In genomic region chr10:25402886-25403285, GRCm38 (mm10) we compare ENCODE assay signal across 21 mouse cellular contexts. TPM values are rescaled to one million over a fixed set of nuclear protein-coding genes. Genes with fewer than 3 reads are reported as not detected.
DNase-seq lines count a peak whose midpoint lies in the region; ATAC-seq and TF ChIP-seq lines count a peak whose summit lies in the region.
"Had no signal": no experiment of that assay in that cellular context is flagged by ENCODE, and none has a peak within 500 bp of the region (broad histone marks: within the 10 kb centered on the region; RNA-seq: fewer than 3 reads in every experiment).

No protein-coding gene starts in this region.

- H3K27me3 ChIP-seq in kidney, embryonic 15.5 days: no peaks in the 10 kb centered on the region
- no peaks in the 10 kb centered on the region for H3K27me3 ChIP-seq in liver, postnatal 0 days (ENCODE audit: insufficient read depth, low read length)
- H3K27me3 ChIP-seq in liver, embryonic 12.5 days (replicated peaks): no peaks in the 10 kb centered on the region
- H3K27me3 ChIP-seq: forebrain, embryonic 13.5 days; heart, embryonic 12.5 days; hindbrain, embryonic 15.5 days had no signal

- TF ChIP-seq EP300 in liver, postnatal 0 days (IDR thresholded peaks at IDR 0.05; ENCODE audit: low read depth): no peak

- no peak for DNase-seq in kidney, adult 8-10 months
- DNase-seq in liver, postnatal 0 days: no peak
- peak; percentile 77 for DNase-seq in retina, embryonic 14.5 days (ENCODE audit: low spot score)
- DNase-seq in cerebellum, postnatal 36 days: no peak
- DNase-seq: adrenal gland, postnatal 14 days; B cell, adult 2 months; cerebellum, adult 11-12 months; cerebellum, adult 9-10 months; cerebellum, postnatal 25 days; forebrain, postnatal 0 days; gastrocnemius, postnatal 14 days; heart, postnatal 36 days had no signal

- H3K4me3 ChIP-seq in kidney, embryonic 15.5 days (replicated peaks): no peak overlapping the region
- no peak overlapping the region for H3K4me3 ChIP-seq in liver, postnatal 0 days (ENCODE audit: low read depth, low read length)
- no peak overlapping the region for H3K4me3 ChIP-seq in liver, embryonic 12.5 days
- H3K4me3 ChIP-seq: embryonic facial prominence, embryonic 10.5 days; forebrain, embryonic 13.5 days; heart, embryonic 12.5 days; hindbrain, embryonic 15.5 days had no signal

- H3K4me1 ChIP-seq in kidney, embryonic 15.5 days: peaks cover 21% of the 10 kb centered on the region
- H3K4me1 ChIP-seq in liver, postnatal 0 days (ENCODE audit: insufficient read depth): peaks cover 41% of the 10 kb centered on the region
- peaks cover 24% of the 10 kb centered on the region for H3K4me1 ChIP-seq in liver, embryonic 12.5 days

- ATAC-seq in kidney, embryonic 15.5 days (replicated peaks; ENCODE audit: low FRiP score): peak; percentile 74; the same call in 1 of the 2 replicates
- peak; percentile 83 for ATAC-seq in liver, postnatal 0 days
- no peak for ATAC-seq in liver, embryonic 12.5 days
- ATAC-seq: activated CD4-positive, CD25-positive, alpha-beta regulatory T cell, adult 4 months; CD4-positive, CD25-positive, alpha-beta regulatory T cell, adult 4 months; forebrain, embryonic 13.5 days; forebrain, postnatal 0 days had no signal

- H3K9ac ChIP-seq in kidney, embryonic 15.5 days: no peak overlapping the region
- no peak overlapping the region for H3K9ac ChIP-seq in liver, postnatal 0 days (replicated peaks)
- no peak overlapping the region for H3K9ac ChIP-seq in liver, embryonic 12.5 days
- H3K9ac ChIP-seq: forebrain, embryonic 13.5 days; forebrain, postnatal 0 days; heart, embryonic 12.5 days; hindbrain, embryonic 15.5 days had no signal

- TF ChIP-seq CTCF in liver, postnatal 0 days (IDR thresholded peaks at IDR 0.05; ENCODE audit: low read depth): no peak

- H3K4me2 ChIP-seq in kidney, embryonic 15.5 days: no peak overlapping the region
- H3K4me2 ChIP-seq in liver, postnatal 0 days (ENCODE audit: low read depth, low read length): no peak overlapping the region
- no peak overlapping the region for H3K4me2 ChIP-seq in liver, embryonic 12.5 days
- H3K4me2 ChIP-seq: forebrain, embryonic 13.5 days; heart, embryonic 12.5 days; hindbrain, embryonic 15.5 days had no signal

- no peak overlapping the region for H3K27ac ChIP-seq in kidney, embryonic 15.5 days
- H3K27ac ChIP-seq in liver, postnatal 0 days (ENCODE audit: low read depth): 0 out of 2 replicates have a peak overlapping the region, but pooled peaks have one; percentile 9
- no peak overlapping the region for H3K27ac ChIP-seq in liver, embryonic 12.5 days
- H3K27ac ChIP-seq: embryonic facial prominence, embryonic 10.5 days; forebrain, embryonic 13.5 days; hindbrain, embryonic 15.5 days had no signal

- H3K36me3 ChIP-seq in kidney, embryonic 15.5 days: no peaks in the 10 kb centered on the region
- no peaks in the 10 kb centered on the region for H3K36me3 ChIP-seq in liver, postnatal 0 days (replicated peaks; ENCODE audit: insufficient read depth, low read length)
- H3K36me3 ChIP-seq in liver, embryonic 12.5 days: no peaks in the 10 kb centered on the region
- H3K36me3 ChIP-seq: embryonic facial prominence, embryonic 10.5 days; G1E; heart, embryonic 12.5 days; hindbrain, embryonic 15.5 days had no signal

- H3K9me3 ChIP-seq in kidney, embryonic 15.5 days (replicated peaks): no peaks in the 10 kb centered on the region
- no peaks in the 10 kb centered on the region for H3K9me3 ChIP-seq in liver, postnatal 0 days (ENCODE audit: low read length)
- no peaks in the 10 kb centered on the region for H3K9me3 ChIP-seq in liver, embryonic 12.5 days (replicated peaks)
- H3K9me3 ChIP-seq: embryonic facial prominence, embryonic 10.5 days; forebrain, embryonic 13.5 days; G1E; heart, embryonic 12.5 days; hindbrain, embryonic 15.5 days had no signal

- 68% methylated on average over 1 of the region's 1 CpGs for WGBS in kidney, embryonic 15.5 days
- WGBS in liver, postnatal 0 days (ENCODE audit: insufficient replicate concordance): 54% methylated on average over 1 of the region's 1 CpGs
- 64% methylated on average over 1 of the region's 1 CpGs for WGBS in liver, embryonic 12.5 days (ENCODE audit: insufficient replicate concordance)

RNA-seq across cellular contexts. Expression of gene Epb41l2, which starts 43.3 kb away (rescaled TPM):
- polyA plus RNA-seq in kidney, embryonic 15.5 days (2015; fragmentation: Nextera tagmentation; extraction: Ambion mirVana): 66.5 and 67.7 TPM in 2 replicates
- 6.3 and 7.8 TPM in 2 replicates for polyA plus RNA-seq in liver, postnatal 0 days (2015; fragmentation: Nextera tagmentation; extraction: Ambion mirVana)
- polyA plus RNA-seq in liver, embryonic 12.5 days (2016; fragmentation: Nextera tagmentation; extraction: Ambion mirVana): 16.2 and 19.0 TPM in 2 replicates
- polyA plus RNA-seq: G1E had no signal
